Mouse (Mus musculus): ENCODE measurements around the gene Celf1. TPM values are rescaled to one million over a fixed set of nuclear protein-coding genes. Genes with fewer than 3 reads are reported as not detected.

Celf1 gene
- total RNA-seq, 2 experiments from 2014 or later, result 72.6 to 75.3 TPM

DNA sequence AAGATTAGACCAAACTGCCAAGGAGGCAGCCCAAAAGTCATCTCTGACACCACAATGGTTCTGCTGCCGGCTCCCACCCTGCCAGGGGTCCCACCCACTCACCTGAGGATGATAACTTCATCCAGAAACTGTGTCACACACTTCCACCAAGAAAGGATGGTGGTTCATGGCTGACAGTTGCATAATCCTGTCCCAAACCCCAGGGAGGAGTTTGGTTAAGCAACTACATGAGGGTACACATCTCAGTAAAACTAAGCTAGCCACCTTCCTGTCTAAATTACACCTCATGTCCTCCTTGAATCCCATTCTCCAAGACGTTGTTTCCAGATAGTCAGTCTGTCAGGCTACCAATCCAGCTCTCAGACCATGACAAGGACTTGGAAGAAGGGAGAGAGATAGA is 7.9 kb upstream of the Celf1 start:
- intact Hi-C loops (cut with DNase I), result no loop called here
- no peak for DNase-seq

DNA sequence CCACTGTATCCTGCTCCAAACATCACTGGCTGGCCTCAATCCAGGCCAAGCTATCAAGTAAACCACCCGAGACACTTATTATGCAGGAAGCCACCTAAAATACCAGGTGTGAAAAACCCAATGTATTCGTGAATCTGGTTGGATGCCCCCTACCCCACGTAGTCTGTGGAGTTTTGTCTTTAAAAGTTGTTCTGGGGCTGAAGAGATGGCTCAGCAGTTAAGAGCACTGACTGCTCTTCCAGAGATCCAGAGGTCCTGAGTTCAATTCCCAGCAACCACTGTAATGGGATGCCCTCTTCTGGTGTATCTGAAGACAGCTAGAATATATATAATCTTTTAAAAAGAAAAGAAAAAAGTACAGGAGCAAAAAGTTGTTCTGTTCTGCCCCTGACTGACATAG is 1.8 kb upstream of the Celf1 start:
- intact Hi-C loops (cut with DNase I), result no loop called here
- DNase-seq, result no peak

DNA sequence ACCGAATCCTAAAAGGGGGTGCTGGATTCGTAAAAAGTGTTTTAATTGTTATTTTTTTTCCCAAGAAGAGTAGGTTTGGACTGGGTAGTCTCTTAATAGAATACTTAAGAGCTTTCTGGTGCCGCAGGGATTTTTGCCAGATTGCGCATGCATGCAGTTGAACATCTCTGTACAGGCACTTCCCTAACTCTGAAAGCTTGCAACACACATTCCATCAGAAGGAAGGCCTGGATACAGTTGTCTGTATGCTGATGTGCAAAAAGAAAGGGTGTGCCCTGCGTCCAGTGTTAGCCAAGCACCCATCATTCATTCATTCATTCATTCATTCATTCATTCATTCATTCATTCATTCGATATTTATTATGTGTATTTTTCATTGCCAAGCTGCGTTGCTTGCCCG is 432 bp upstream of the Celf1 start:
- intact Hi-C loops (cut with DNase I), result loop anchor here (1.0 to 5.0 kb wide), 4 partner anchors 21 to 115 kb away; partner anchors contain the start of gene Psmc3
- DNase-seq, result no peak

DNA sequence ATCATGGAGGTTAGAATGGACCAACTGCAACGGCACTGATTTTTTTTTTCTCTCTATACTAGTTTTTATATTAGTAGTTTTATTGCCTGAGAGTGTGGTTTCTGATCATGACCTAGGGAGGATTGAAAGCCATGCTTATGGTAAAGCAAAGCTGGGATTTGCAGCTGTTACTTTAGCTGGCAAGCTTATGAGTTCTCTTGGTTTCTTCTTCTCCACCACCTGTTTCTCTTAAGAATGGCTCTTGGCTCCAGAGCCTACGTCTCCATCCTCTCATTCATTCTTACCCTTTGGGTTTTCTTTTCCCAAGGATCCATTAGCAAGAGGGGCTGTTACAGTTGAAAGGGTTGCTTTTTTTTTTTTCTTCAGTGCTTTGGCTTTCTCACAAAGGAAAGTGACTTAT is 1.6 kb downstream of the Celf1 start:
- no peak for DNase-seq
- intact Hi-C loops (cut with DNase I), result loop anchor here (1.0 to 5.0 kb wide), 3 partner anchors 25 to 76 kb away; partner anchors contain the start of genes Kbtbd4 and Ndufs3

DNA sequence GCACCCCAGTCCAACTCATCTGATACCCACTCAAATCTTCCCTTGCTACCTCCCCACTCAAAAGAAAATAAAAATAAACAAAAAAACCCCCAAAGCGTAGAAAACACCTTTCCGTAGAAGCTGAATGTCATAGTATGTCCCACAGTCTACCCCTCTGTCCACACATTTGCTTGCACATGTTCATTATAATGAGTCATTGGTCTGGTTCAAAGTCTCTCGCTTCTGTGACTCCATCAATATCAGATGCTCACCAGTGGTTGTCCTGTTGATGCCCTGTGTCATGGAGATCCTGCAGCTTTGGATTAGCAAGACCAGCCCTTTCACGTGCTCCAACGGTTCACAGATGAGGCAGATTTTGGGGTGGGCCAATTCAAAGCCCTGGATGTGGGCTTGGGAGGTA is 10.0 kb downstream of the Celf1 start:
- no peak for DNase-seq
- intact Hi-C loops (cut with DNase I), result no loop called here

DNA sequence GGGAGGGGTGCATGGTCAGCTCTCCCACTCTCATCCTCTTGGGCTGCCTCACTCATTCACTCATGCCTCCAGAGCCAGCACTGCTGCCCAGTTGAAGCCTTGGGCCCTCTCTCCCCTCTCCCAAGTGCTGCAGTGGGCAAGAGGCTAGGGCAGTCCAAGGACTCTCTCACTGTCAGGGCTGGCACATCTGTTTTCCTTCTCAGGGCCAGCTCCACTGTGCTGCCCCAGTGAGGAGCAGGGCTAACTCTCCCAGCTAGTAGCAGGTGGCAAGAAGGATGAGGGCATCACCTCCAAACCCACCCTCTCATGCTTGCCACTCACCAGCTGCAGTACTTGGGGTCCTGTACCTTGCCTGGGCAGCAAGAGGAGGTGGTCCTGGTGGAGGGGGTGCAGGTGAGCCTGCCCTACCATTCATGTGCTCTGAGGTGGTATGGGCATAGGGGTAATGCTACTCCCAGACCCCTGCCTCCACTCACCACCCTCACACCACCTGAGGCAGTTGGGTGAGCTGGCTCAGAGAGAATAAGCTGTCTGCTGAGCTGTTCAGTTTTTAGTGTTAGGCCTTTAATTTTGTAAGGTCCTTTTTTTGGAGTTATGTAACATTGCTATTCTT is 10.5 kb downstream of the Celf1 start:
- no peak for DNase-seq
- intact Hi-C loops (cut with DNase I), result no loop called here

DNA sequence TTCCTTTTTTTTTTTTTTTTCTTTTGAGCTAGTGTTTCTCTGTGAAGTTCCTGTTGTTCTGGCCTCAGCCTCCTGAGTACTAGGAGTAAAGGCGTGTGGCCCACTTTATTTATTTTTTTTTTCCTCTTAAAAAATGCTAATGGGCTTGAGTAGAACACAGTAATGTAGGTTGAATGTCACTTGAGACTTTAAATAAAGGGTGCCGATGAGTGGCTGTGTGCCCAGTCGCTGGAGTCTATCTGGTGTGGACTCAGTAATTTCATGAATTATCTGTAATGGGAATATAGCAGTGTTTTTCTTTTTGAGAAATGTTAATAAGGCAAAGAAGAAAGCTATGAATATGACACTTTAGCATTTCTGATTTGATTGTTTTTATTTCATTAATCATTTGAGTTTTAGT is 13.3 kb downstream of the Celf1 start:
- intact Hi-C loops (cut with DNase I), result no loop called here
- no peak for DNase-seq

DNA sequence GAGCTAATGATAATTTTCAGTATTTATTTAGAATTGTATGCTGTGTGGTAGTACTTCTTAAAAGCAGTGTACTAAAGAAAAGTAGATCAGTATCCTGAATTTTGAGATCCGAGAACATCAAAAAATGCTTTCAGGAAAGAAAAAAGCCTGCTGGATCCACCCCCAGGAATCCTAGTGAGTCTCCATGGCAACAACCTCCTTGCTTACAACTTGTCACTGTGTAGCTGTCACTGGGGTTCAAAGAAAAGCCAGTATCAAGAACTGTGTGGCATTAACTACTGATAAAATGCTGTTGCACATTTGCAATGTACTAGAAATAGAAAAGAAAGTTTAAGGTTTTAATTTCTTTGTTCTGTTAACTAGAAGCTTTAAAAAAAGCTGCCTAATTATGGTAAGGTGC is 15.9 kb downstream of the Celf1 start:
- intact Hi-C loops (cut with DNase I), result no loop called here

DNA sequence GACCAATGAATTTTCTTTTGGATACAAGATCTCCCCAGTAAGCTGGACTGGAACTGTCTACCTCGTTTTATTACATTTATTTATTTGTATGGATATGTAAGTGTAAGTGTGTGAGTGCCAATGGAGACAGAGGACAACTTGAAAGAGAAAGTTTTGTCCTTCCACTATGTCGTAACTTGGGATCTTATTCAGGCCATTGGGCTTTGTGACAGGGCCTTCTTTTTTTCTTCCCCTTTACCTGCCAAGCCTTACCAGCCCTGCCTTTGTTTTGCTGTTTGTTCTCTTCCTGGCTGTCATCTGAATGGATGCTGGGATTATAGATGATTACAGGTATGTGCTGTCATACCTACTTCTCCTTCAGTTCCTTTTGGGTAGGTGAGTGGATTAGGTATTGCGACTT is 18.7 kb downstream of the Celf1 start:
- no peak for DNase-seq
- intact Hi-C loops (cut with DNase I), result no loop called here

More for the DNA sequence above, 15.9 kb downstream of the Celf1 start:
- DNase-seq, result no peak

DNA sequence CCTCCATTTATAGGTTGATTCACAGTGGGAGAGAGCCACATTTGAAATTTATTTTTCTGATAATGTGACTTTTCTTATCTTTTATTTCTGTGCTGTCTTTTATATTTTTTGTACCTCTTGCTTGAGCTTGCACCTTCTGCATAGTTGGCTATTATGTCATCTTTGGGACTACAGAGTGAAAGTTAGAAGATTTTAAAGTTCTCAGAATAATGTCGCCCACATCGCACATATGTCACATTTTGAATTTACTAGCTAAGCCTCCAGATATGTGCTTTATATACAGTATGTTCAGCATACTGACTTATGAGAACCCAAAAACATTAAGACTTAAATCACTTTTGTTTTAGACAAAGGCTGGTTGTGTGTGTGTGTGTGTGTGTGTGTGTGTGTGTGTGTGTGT is 19.8 kb downstream of the Celf1 start:
- intact Hi-C loops (cut with DNase I), result no loop called here
- DNase-seq, result no peak

DNA sequence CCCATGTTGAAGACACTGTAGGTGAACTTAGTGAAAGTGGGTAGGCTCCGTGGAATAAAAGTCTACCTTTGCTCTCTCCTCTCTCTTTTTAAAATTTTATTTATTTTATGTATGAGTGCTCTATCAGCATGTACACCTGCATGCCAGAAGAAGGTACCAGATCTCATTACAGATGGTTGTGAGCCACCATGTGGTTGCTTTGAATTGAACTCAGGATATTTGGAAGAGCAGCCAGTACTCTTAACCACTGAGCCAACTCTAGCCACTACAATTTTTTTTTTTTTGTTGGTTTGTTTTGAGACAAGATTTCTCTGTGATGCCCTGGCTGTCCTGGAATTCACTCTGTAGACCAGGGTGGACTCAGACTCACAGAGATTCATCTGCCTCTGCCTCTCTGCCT is 23.1 kb downstream of the Celf1 start:
- intact Hi-C loops (cut with DNase I), result no loop called here

DNA sequence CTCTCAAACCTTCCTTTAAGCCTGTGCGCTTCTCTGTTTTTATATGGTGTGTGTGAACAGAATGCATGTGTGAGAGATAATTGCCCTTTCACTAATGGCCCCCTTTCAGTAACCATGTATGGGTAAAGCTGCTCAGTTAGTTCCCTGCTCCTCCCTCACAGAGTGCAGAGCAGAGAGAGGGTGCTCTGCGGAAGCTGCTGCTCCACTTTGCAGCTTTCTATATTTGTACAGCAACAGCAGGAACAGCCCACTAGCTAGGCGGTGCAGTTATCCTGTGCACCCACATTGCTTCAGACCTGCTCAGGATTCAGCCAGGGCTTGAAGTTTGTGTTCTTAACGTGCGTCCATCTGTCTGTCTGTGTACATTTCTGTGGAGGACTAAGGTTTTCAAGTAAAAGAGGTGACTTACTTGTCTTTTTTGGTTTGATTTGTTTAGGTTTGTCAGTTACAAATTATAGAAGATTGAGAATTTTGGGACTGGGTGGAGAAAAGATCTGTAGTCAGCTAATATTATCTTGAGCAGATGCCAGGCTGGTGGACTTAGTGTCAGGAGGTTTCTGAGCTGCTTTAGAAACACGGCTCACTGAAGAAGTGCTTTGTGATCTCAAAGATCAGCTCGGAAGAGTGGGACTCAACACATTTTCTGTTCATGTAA is 24.8 kb downstream of the Celf1 start:
- DNase-seq, result peak; percentile 20 to 24
- intact Hi-C loops (cut with DNase I), result no loop called here

More for the DNA sequence above, 23.1 kb downstream of the Celf1 start:
- no peak for DNase-seq

DNA sequence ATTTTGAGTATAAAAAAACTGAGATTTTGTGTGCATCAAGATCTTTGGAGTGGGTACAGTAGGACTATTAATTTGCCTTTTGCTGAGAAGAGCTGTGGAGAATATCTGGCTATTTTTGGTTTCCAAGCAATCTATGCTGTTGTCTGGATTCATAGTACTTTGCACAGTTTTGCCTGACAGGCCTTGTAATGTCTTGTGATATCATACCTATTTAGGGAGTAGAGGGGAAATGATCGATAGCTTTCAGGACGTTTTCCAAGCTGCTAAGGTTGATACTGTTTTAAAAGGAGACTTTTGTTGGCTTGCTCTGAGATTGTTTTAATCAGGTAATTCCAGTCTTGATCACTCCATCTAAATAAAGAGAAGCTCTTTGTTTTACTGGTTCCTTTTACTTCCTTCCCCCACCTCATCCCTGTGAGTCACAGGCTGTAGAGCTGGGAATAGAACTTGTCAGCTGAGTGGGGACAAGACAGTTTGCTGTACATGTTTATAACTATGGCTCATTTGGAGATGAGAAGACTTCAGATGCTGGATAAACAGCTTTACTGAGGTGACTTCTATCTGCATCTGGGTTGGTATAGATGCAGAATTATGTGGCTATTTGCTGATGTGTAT is 25.4 kb downstream of the Celf1 start:
- no peak for DNase-seq
- intact Hi-C loops (cut with DNase I), result loop anchor here (2.0 kb wide), 1 partner anchor 25 kb away; the partner anchor contains the start of gene Celf1

DNA sequence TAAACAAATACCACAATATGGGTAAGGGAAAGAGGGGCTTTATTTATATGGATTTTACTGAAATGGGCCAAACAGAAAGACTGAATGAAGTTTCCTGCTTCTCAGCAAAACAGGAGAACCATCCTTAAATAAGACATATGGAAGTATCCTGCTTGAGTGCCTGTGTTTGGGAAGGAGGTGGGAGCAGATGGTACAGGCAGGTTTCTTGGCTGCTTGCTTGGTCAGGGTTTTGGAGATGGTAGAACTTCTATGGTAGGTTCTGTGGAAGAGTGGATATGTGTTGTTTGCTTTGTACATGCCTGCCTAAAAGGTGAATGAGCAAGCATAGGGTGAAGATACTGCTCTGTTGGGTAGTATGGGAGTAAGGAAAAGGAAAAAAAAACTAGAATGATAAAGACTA is 30.4 kb downstream of the Celf1 start:
- intact Hi-C loops (cut with DNase I), result no loop called here
- no peak for DNase-seq

DNA sequence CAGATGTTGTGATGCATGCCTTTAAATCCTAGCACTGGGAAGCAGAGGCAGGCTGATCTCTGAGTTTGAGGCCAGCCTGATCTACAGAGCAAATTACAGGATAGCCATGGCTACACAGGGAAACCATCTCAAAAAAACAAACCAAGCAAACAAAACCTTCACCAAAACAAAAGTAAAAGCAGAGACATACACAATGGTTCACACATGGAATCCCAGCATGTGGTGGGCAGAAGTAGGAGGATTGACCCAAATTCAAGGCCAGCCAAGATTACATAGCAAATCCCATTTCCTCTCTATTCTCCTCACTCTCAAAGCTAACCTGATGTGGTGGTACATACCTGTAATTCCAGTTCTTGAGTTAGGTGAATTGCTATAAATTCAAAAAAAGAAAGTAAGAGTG is 33.9 kb downstream of the Celf1 start:
- no peak for DNase-seq
- intact Hi-C loops (cut with DNase I), result no loop called here

DNA sequence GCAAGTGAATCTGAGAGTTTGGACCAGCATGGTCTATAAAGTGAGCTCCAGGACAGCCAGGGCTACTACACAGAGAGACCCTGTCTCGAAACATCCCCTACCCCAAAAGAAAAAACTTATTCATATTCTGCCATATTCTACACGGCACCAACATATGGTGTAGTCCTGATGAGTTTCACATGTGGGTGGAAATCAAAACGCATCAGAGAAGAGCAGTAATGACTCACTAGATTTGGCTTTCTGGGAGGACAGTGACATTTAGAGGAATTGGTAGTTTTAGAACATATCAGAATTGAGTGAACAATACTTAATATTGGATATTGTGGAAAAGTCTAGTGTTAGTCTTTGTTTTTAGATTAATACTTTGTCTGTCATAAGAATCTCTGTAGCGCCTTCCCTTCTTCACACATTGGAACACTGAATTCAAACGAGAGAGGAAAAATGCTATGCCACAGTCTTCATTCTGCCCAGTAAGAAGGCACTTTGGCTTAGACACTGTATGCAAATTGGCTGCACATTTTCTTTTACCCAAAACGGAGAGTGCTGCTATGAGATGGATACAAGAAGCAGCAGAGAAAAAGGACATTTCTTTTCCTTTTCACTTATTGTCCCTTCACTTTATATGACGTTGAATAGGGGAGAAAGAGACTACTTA is 35.1 kb downstream of the Celf1 start:
- intact Hi-C loops (cut with DNase I), result no loop called here
- DNase-seq, result no peak

DNA sequence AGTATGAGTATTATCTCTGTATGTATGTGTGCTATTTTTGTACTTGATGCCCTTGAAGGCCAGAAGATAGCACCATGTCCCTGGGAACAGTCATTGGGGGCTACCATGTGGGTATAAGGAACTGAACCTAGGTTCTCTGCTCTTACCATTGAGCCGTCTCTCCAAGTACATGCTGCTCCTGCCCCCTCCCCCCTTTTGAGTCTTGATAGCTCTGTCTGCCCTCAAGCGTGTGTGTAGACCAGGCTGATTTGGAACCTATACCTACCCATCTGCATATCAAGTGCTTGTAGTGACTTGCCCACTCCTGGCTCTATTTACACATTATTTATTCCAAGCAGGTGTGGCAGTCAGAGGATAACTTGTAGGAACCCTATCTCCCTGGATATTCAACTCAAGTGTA is 36.4 kb downstream of the Celf1 start:
- intact Hi-C loops (cut with DNase I), result no loop called here
- DNase-seq, result no peak

DNA sequence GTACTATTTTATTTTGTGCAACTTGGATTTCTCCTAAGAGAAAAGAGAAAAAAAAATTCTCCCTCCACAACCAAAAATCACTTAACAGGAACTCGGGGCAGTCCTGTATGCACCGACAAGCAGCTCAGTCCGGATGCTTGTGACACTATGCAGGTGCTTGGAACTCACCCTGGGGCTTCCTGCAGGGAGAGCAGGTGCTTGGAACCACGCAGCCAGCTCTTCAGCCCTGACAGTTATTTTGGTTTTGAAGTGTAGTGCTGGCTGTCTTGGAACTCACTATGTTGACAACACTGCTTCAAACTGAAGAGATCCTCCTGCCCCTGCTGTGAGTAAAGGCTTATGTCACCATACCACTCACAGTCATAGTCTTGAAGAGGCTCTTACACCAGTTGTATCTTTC is 37.1 kb downstream of the Celf1 start:
- no peak for DNase-seq
- intact Hi-C loops (cut with DNase I), result no loop called here

DNA sequence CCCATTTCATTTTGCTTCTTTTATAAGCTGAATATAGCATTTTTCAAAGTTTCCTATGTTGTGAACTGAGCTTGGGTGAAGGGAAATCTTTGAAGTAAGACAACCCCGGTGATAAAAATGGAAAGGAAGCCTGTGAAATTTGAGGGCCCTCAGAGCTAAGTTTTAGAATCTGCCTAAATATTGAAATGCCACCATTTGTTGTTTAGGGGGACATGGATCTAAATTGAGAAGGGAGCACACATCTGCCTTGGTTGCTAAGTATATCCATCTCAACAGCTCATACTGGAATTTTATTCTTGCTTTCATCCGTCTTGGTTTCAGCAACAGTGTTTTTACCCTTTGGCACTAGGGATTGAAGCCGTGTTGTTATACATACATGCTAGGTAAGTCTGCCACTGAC is 45.9 kb downstream of the Celf1 start:
- intact Hi-C loops (cut with DNase I), result no loop called here
- DNase-seq, result no peak

DNA sequence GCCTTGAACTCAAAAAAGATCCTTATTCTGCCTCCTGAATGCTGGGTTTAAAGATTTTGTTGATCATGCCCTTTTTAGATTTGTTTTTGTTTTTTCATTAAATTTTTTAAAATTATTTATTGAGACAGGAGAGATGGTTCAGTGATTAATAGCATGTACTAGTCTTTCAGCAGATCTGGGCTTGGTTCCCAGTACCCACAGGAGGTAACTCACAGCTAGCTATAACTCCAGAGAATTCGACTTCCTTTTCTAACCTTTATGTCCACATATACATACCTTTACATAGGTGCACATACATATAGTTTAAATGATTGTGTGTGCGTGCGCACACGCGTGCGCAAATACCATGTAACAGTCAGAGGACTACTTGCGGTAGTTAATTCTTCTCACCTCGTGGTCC is 68.4 kb downstream of the Celf1 start:
- intact Hi-C loops (cut with DNase I), result no loop called here
- no peak for DNase-seq

DNA sequence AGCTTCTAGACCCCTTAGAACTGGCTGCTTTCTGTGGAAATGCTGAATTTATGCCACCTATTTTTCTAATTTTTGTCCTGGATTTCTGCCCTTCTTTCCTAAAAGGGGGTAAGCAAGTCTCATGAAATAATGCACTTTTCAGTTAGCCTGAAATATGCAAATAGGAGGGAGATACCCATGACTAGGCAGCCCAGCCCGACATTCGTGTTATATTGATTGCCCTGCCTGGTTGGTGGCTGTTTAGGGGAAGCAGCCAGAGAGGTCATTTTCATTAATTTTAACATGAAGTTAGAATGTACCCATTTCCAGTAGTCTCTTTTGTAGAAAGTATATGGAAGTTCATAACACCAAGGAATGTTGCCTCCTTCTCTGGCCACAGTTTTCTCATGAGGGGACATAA is 73.7 kb downstream of the Celf1 start:
- intact Hi-C loops (cut with DNase I), result no loop called here

DNA sequence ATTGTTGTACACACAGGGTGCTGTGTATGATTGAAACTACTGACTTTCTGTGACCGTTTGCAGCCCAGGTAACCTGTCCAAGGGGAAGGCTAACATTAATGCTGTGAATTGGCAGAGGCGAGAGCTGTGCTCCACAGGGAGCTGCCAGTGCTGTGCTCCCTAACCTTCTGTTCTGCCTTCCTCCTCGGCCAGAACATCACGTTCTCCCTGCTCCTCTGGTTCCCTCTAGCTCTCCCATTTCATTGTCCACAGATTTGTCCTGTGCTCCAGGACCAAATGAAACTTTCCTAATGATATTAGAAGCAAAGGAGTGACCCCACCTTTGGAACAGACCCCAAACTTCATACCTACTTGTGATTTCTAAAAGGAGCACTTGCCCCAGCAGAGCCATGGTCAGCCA is 75.2 kb downstream of the Celf1 start:
- intact Hi-C loops (cut with DNase I), result loop anchor here (5.0 kb wide), 2 partner anchors 37 to 73 kb away; partner anchors contain the start of genes Celf1 and Psmc3
- no peak for DNase-seq

More for the DNA sequence above, 73.7 kb downstream of the Celf1 start:
- no peak for DNase-seq
